In genomic region chr4:128806043-128806826, GRCm38 (mm10) we compare ENCODE assay signal across 8 mouse cellular contexts. TPM values are rescaled to one million over a fixed set of nuclear protein-coding genes. Genes with fewer than 3 reads are reported as not detected.
A peak's percentile ranks its signal among the peaks of the same experiment; 100 is the strongest.
DNase-seq lines count a peak whose midpoint lies in the region; ATAC-seq and TF ChIP-seq lines count a peak whose summit lies in the region.

Gene Zfp362 (minus strand): TSS chr4:128806045.

- under 1% methylated on average over 76 of the region's 111 CpGs for WGBS in intestine, embryonic 16.5 days
- WGBS in liver, embryonic 14.5 days (ENCODE audit: insufficient replicate concordance): under 1% methylated on average over 61 of the region's 111 CpGs
- under 1% methylated on average over 70 of the region's 111 CpGs for WGBS in neural tube, embryonic 13.5 days

- ATAC-seq in granulocyte monocyte progenitor cell, adult 5-6 weeks (replicated peaks; ENCODE audit: poor library complexity, severe bottlenecking): peak; percentile 28
- peak; percentile 63 for ATAC-seq in intestine, embryonic 16.5 days
- ATAC-seq in liver, embryonic 14.5 days (ENCODE audit: insufficient read depth): peak; percentile 54
- ATAC-seq in neural tube, embryonic 13.5 days (ENCODE audit: low read depth): peak; percentile 49

- no peaks in the 10 kb centered on the region for H3K36me3 ChIP-seq in intestine, embryonic 16.5 days (ENCODE audit: control insufficient read depth, insufficient read depth, low read length)
- no peaks in the 10 kb centered on the region for H3K36me3 ChIP-seq in liver, embryonic 14.5 days (replicated peaks; ENCODE audit: control insufficient read depth, insufficient read depth, low read depth)
- no peaks in the 10 kb centered on the region for H3K36me3 ChIP-seq in neural tube, embryonic 13.5 days

- peak within 1 kb of the TSS; percentile 99 for H3K9ac ChIP-seq in intestine, embryonic 16.5 days (ENCODE audit: low read depth, low read length)
- H3K9ac ChIP-seq in liver, embryonic 14.5 days (replicated peaks): peak within 1 kb of the TSS; percentile 97
- peak within 1 kb of the TSS; percentile 99 for H3K9ac ChIP-seq in neural tube, embryonic 13.5 days

- H3K4me3 ChIP-seq in intestine, embryonic 16.5 days (ENCODE audit: low read length): peak within 1 kb of the TSS; percentile 86
- peak within 1 kb of the TSS; percentile 92 to 96 for H3K4me3 ChIP-seq in liver, embryonic 14.5 days (ENCODE audit: insufficient read depth in 1 of 2, low read depth in 2 of 2, low read length in 2 of 2)
- peak within 1 kb of the TSS; percentile 90 for H3K4me3 ChIP-seq in neural tube, embryonic 13.5 days

- peak within 1 kb of the TSS; percentile 74 for H3K4me2 ChIP-seq in intestine, embryonic 16.5 days (ENCODE audit: low read depth, low read length)
- H3K4me2 ChIP-seq in liver, embryonic 14.5 days (ENCODE audit: low read depth): peak within 1 kb of the TSS; percentile 99
- peak within 1 kb of the TSS; percentile 99 for H3K4me2 ChIP-seq in neural tube, embryonic 13.5 days

- no peaks in the 10 kb centered on the region for H3K9me3 ChIP-seq in intestine, embryonic 16.5 days (ENCODE audit: control insufficient read depth, low read length)
- H3K9me3 ChIP-seq in liver, embryonic 14.5 days (ENCODE audit: control insufficient read depth, low read length): no peaks in the 10 kb centered on the region
- no peaks in the 10 kb centered on the region for H3K9me3 ChIP-seq in neural tube, embryonic 13.5 days

- DNase-seq in urinary bladder, adult 2 months (ENCODE audit: low spot score): peak; percentile 55
- DNase-seq in urinary bladder, postnatal 4 days (ENCODE audit: low spot score in 2 of 2): no peak
- DNase-seq in cerebellum, postnatal 10 days: peak; percentile 68 to 71
- DNase-seq in liver, embryonic 14.5 days (ENCODE audit: low read depth in 3 of 3, low spot score in 3 of 3): no peak
- peak; percentile 70 for DNase-seq in thymus, postnatal 25 days

- peaks cover 29% of the 10 kb centered on the region for H3K4me1 ChIP-seq in intestine, embryonic 16.5 days (ENCODE audit: control insufficient read depth, insufficient read depth, low read length)
- peaks cover 24 to 39% of the 10 kb centered on the region in 2 experiments for H3K4me1 ChIP-seq in liver, embryonic 14.5 days (replicated peaks; ENCODE audit: control insufficient read depth in 2 of 2, insufficient read depth in 2 of 2, low read length in 1 of 2)
- H3K4me1 ChIP-seq in neural tube, embryonic 13.5 days (replicated peaks): peaks cover 53% of the 10 kb centered on the region

- TF ChIP-seq CTCF in liver, embryonic 14.5 days (IDR thresholded peaks at IDR 0.05; ENCODE audit: low read depth): no peak

- H3K27me3 ChIP-seq in intestine, embryonic 16.5 days (replicated peaks; ENCODE audit: control insufficient read depth, insufficient read depth, low read length): no peaks in the 10 kb centered on the region
- no peaks in the 10 kb centered on the region for H3K27me3 ChIP-seq in liver, embryonic 14.5 days (ENCODE audit: control insufficient read depth, insufficient read depth, low read length)
- no peaks in the 10 kb centered on the region for H3K27me3 ChIP-seq in neural tube, embryonic 13.5 days

- peak within 1 kb of the TSS; percentile 97 for H3K27ac ChIP-seq in intestine, embryonic 16.5 days (ENCODE audit: low read length)
- peak within 1 kb of the TSS; percentile 86 for H3K27ac ChIP-seq in liver, embryonic 14.5 days
- peak within 1 kb of the TSS; percentile 98 for H3K27ac ChIP-seq in neural tube, embryonic 13.5 days (replicated peaks)

- no peak for TF ChIP-seq EP300 in liver, embryonic 14.5 days (IDR thresholded peaks at IDR 0.05; ENCODE audit: low read depth)

RNA-seq across cellular contexts. Expression of gene Zfp362, which starts in this region (rescaled TPM):
- polyA plus RNA-seq in urinary bladder, adult 2 months (2012; rRNA removed): 14.0 and 24.4 TPM in 2 replicates
- 32.7 and 40.1 TPM in 2 replicates for total RNA-seq in granulocyte monocyte progenitor cell, adult 5-6 weeks (2014; fragmentation: Nextera tagmentation)
- 3.7 and 4.4 TPM in 2 replicates for total RNA-seq in granulocyte monocyte progenitor cell, adult 5-6 weeks (2017)
- polyA plus RNA-seq in intestine, embryonic 16.5 days (2015; fragmentation: Nextera tagmentation; extraction: Ambion mirVana): 20.1 and 20.3 TPM in 2 replicates
- polyA plus RNA-seq in liver, embryonic 14.5 days (2012; rRNA removed): 7.6 and 8.2 TPM in 2 replicates
- 6.2 and 7.4 TPM in 2 replicates for polyA plus RNA-seq in liver, embryonic 14.5 days (2014; fragmentation: Nextera tagmentation; extraction: Ambion mirVana)
- 37.5 and 43.1 TPM in 2 replicates for polyA plus RNA-seq in neural tube, embryonic 13.5 days (2015; fragmentation: Nextera tagmentation; extraction: Ambion mirVana)

Comparison
In these comparisons a context has a peak if more than half of its experiments do, and no peak if none do; other contexts are left out.
1. DNase-seq: peak in urinary bladder, adult 2 months (single experiment), cerebellum, postnatal 10 days (2 of 2) and thymus, postnatal 25 days (single experiment); none in urinary bladder, postnatal 4 days (0 of 2) and liver, embryonic 14.5 days (0 of 3).
2. Peak in every context shown above with its lines, with median percentiles within 50 percentile points of each other: ATAC-seq, H3K27ac ChIP-seq, H3K4me2 ChIP-seq, H3K4me3 ChIP-seq and H3K9ac ChIP-seq.